ENCODE assay signal across 10 mouse cellular contexts in the genomic region with DNA sequence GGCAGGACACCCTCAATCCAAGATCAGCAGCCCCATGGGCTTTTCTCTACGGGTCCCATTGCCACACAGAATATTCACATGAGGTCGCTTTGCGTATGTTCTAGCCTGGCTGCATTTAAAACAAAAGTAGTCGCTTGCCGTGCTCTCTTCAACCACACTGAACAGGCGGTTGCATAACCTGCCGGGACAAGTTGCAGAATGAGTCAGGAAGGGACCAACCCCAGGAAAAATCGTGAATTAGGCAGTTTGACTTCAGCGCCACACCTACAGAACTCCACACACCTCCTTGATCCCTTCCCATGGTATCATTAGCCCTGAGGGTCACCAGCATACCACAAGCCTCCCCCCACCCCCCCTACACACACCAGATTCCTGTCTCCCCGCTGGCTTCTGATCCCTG. TPM values are rescaled to one million over a fixed set of nuclear protein-coding genes. Genes with fewer than 3 reads are reported as not detected.
A peak's percentile ranks its signal among the peaks of the same experiment; 100 is the strongest.
DNase-seq lines count a peak whose midpoint lies in the region; ATAC-seq and TF ChIP-seq lines count a peak whose summit lies in the region.
"Had no signal": no experiment of that assay in that cellular context is flagged by ENCODE, and none has a peak within 500 bp of the region (broad histone marks: within the 10 kb centered on the region; RNA-seq: fewer than 3 reads in every experiment).

No protein-coding gene starts in this region.

- no peak for TF ChIP-seq EP300 in stomach, postnatal 0 days (optimal IDR thresholded peaks at IDR 0.05)

- peaks cover 14% of the 10 kb centered on the region for H3K4me1 ChIP-seq in heart, embryonic 16.5 days (ENCODE audit: control insufficient read depth, insufficient read depth, low read length)
- peaks cover 16% of the 10 kb centered on the region; the same call in 1 of the 2 replicates for H3K4me1 ChIP-seq in limb, embryonic 11.5 days (ENCODE audit: control insufficient read depth, insufficient read depth, low read length)
- H3K4me1 ChIP-seq in stomach, postnatal 0 days (replicated peaks; ENCODE audit: control insufficient read depth, insufficient read depth) = no peaks in the 10 kb centered on the region
- peaks cover 17% of the 10 kb centered on the region for H3K4me1 ChIP-seq in midbrain, embryonic 11.5 days (ENCODE audit: control insufficient read depth, insufficient read depth, low read length)

- no peak overlapping the region; the same call in 1 of the 2 replicates for H3K27ac ChIP-seq in heart, embryonic 16.5 days (ENCODE audit: low read length)
- no peak overlapping the region for H3K27ac ChIP-seq in limb, embryonic 11.5 days (replicated peaks; ENCODE audit: low read depth, low read length)
- peak overlapping the region; percentile 85 for H3K27ac ChIP-seq in stomach, postnatal 0 days (replicated peaks)
- no peak overlapping the region for H3K27ac ChIP-seq in midbrain, embryonic 11.5 days (ENCODE audit: low read depth, low read length)
- H3K27ac ChIP-seq: forebrain, embryonic 13.5 days had no signal

- WGBS in heart, embryonic 16.5 days = 47% methylated on average over 10 of the region's 10 CpGs
- WGBS in limb, embryonic 11.5 days = 23% methylated on average over 10 of the region's 10 CpGs
- WGBS in stomach, postnatal 0 days = 41% methylated on average over 10 of the region's 10 CpGs
- WGBS in midbrain, embryonic 11.5 days = 40% methylated on average over 10 of the region's 10 CpGs

- no peaks in the 10 kb centered on the region; the same call in 1 of the 2 replicates for H3K27me3 ChIP-seq in heart, embryonic 16.5 days (ENCODE audit: control insufficient read depth, insufficient read depth, low read length)
- no peaks in the 10 kb centered on the region for H3K27me3 ChIP-seq in limb, embryonic 11.5 days (ENCODE audit: control insufficient read depth, insufficient read depth, low read length)
- no peaks in the 10 kb centered on the region for H3K27me3 ChIP-seq in stomach, postnatal 0 days (ENCODE audit: control insufficient read depth, insufficient read depth, low read length)
- H3K27me3 ChIP-seq in midbrain, embryonic 11.5 days (ENCODE audit: control insufficient read depth, insufficient read depth, low read length) = peaks cover 2% of the 10 kb centered on the region; the same call in 1 of the 2 replicates
- H3K27me3 ChIP-seq: forebrain, embryonic 13.5 days had no signal

- no peak for TF ChIP-seq CTCF in stomach, postnatal 0 days (IDR thresholded peaks at IDR 0.05; ENCODE audit: low read depth)

- H3K4me2 ChIP-seq in heart, embryonic 16.5 days (ENCODE audit: low read depth, low read length) = peak overlapping the region; percentile 10; the same call in 1 of the 2 replicates
- no peak overlapping the region for H3K4me2 ChIP-seq in limb, embryonic 11.5 days (ENCODE audit: low read depth, severe bottlenecking)
- no peak overlapping the region for H3K4me2 ChIP-seq in stomach, postnatal 0 days (replicated peaks; ENCODE audit: low read depth)
- H3K4me2 ChIP-seq in midbrain, embryonic 11.5 days = no peak overlapping the region
- H3K4me2 ChIP-seq: forebrain, embryonic 13.5 days had no signal

- no peak for DNase-seq in heart, postnatal 36 days
- DNase-seq in limb, embryonic 11.5 days (ENCODE audit: low spot score) = peak; percentile 39
- peak; percentile 46 for DNase-seq in stomach, postnatal 0 days (ENCODE audit: low spot score)
- DNase-seq in layer of hippocampus, postnatal 14 days (ENCODE audit: low spot score in 2 of 2) = no peak
- DNase-seq in midbrain, embryonic 11.5 days (ENCODE audit: low spot score, missing footprints) = no peak
- DNase-seq: left cerebral cortex, postnatal 4 days; thymus, adult 2 months had no signal

- H3K9me3 ChIP-seq in heart, embryonic 16.5 days (replicated peaks; ENCODE audit: control insufficient read depth, low read length) = no peaks in the 10 kb centered on the region
- no peaks in the 10 kb centered on the region for H3K9me3 ChIP-seq in limb, embryonic 11.5 days (ENCODE audit: control insufficient read depth, low read length)
- H3K9me3 ChIP-seq in stomach, postnatal 0 days (ENCODE audit: control insufficient read depth, low read length) = no peaks in the 10 kb centered on the region
- no peaks in the 10 kb centered on the region for H3K9me3 ChIP-seq in midbrain, embryonic 11.5 days (ENCODE audit: control insufficient read depth, low read length)
- H3K9me3 ChIP-seq: forebrain, embryonic 13.5 days had no signal

- no peak overlapping the region for H3K9ac ChIP-seq in heart, embryonic 16.5 days (ENCODE audit: low read length)
- no peak overlapping the region for H3K9ac ChIP-seq in limb, embryonic 11.5 days (ENCODE audit: low read length)
- no peak overlapping the region for H3K9ac ChIP-seq in stomach, postnatal 0 days (ENCODE audit: low read length)
- no peak overlapping the region for H3K9ac ChIP-seq in midbrain, embryonic 11.5 days (ENCODE audit: low read length)
- H3K9ac ChIP-seq: forebrain, embryonic 13.5 days had no signal

- intact Hi-C loops in heart, postnatal 36 days (cut with DNase I) = no loop called here

- no peak for ATAC-seq in heart, embryonic 16.5 days (replicated peaks; ENCODE audit: extremely low read depth, insufficient read depth, low FRiP score)
- ATAC-seq in granulocyte monocyte progenitor cell, adult 5-6 weeks (replicated peaks; ENCODE audit: poor library complexity, severe bottlenecking) = peak; percentile 44
- ATAC-seq in limb, embryonic 11.5 days (ENCODE audit: insufficient number of reproducible peaks, low FRiP score, low TSS enrichment, low read depth) = no peak
- 0 out of 2 replicates have a peak, but pooled peaks have one; percentile 30 for ATAC-seq in stomach, postnatal 0 days (ENCODE audit: low FRiP score, low TSS enrichment)
- ATAC-seq in midbrain, embryonic 11.5 days (ENCODE audit: low FRiP score) = no peak
- ATAC-seq: forebrain, embryonic 13.5 days had no signal

- no peaks in the 10 kb centered on the region for H3K36me3 ChIP-seq in heart, embryonic 16.5 days (ENCODE audit: control insufficient read depth, insufficient read depth)
- H3K36me3 ChIP-seq in limb, embryonic 11.5 days (ENCODE audit: control insufficient read depth, insufficient read depth, low read length) = no peaks in the 10 kb centered on the region
- H3K36me3 ChIP-seq in stomach, postnatal 0 days (ENCODE audit: control insufficient read depth, insufficient read depth, low read length) = no peaks in the 10 kb centered on the region
- no peaks in the 10 kb centered on the region for H3K36me3 ChIP-seq in midbrain, embryonic 11.5 days (ENCODE audit: control insufficient read depth, insufficient read depth, low read length)

- H3K4me3 ChIP-seq in heart, embryonic 16.5 days (ENCODE audit: low read length) = no peak overlapping the region
- H3K4me3 ChIP-seq in limb, embryonic 11.5 days (ENCODE audit: low read depth, low read length) = no peak overlapping the region
- no peak overlapping the region for H3K4me3 ChIP-seq in stomach, postnatal 0 days (ENCODE audit: low read depth, low read length)
- no peak overlapping the region for H3K4me3 ChIP-seq in midbrain, embryonic 11.5 days (ENCODE audit: low read depth, low read length)
- H3K4me3 ChIP-seq: forebrain, embryonic 13.5 days had no signal

RNA-seq across cellular contexts. Expression of a gene that starts 4.4 kb away (rescaled TPM):
- 7.8 and 8.3 TPM in 2 replicates for polyA plus RNA-seq in heart, embryonic 16.5 days (2015; fragmentation: Nextera tagmentation; extraction: Ambion mirVana)
- total RNA-seq in heart, postnatal 36 days (2021) = 1 to 10 TPM; 6.1 to 7.0 TPM
- total RNA-seq in granulocyte monocyte progenitor cell, adult 5-6 weeks (2014; fragmentation: Nextera tagmentation) = not detected in 2 replicates
- total RNA-seq in granulocyte monocyte progenitor cell, adult 5-6 weeks (2017) = not detected in 2 replicates
- 9.2 and 11.0 TPM in 2 replicates for polyA plus RNA-seq in limb, embryonic 11.5 days (2014; fragmentation: Nextera tagmentation; extraction: Ambion mirVana)
- 7.6 and 7.8 TPM in 2 replicates for polyA plus RNA-seq in stomach, postnatal 0 days (2015; fragmentation: Nextera tagmentation; extraction: Ambion mirVana)
- 10 to 100 TPM in 1 of 2 experiments, 1 to 10 TPM in 1; 8.2 to 10.1 TPM for total RNA-seq in layer of hippocampus, postnatal 14 days (2021)
- polyA plus RNA-seq in midbrain, embryonic 11.5 days (2014; fragmentation: Nextera tagmentation; extraction: Ambion mirVana) = 15.0 and 18.1 TPM in 2 replicates

Comparison
In these comparisons a context has a peak if more than half of its experiments do, and no peak if none do; other contexts are left out.
1. ATAC-seq: peak in granulocyte monocyte progenitor cell, adult 5-6 weeks (single experiment) and stomach, postnatal 0 days (single experiment); none in heart, embryonic 16.5 days (single experiment), limb, embryonic 11.5 days (single experiment) and midbrain, embryonic 11.5 days (single experiment).
2. DNase-seq: peak in limb, embryonic 11.5 days (single experiment) and stomach, postnatal 0 days (single experiment); none in heart, postnatal 36 days (0 of 2), layer of hippocampus, postnatal 14 days (0 of 2) and midbrain, embryonic 11.5 days (single experiment).